Mouse (Mus musculus): Measurements from ENCODE around the gene Ak1.

GRCm38 (mm10) chr2:32669876-32670275, 48.3 kb downstream of the Ak1 start:
- no peak for TF ChIP-seq CTCF (IDR thresholded peaks at IDR 0.05; ENCODE audit: borderline replicate concordance, control insufficient read depth, extremely low read depth, insufficient read depth, low read length, poor library complexity)
- TF ChIP-seq POLR2A (IDR thresholded peaks at IDR 0.05; ENCODE audit: control insufficient read depth, extremely low read depth, insufficient read depth, low read length, poor library complexity) = no peak
